Mouse (Mus musculus) liver, embryonic 16.5 days (tissue): ENCODE results near the gene Pias4. TPM values are rescaled to one million over a fixed set of nuclear protein-coding genes. Genes with fewer than 3 reads are reported as not detected.

Source experiments
- ATAC-seq: fragments of 200-750 bp; cut with Nextera tagmentation; 2 replicates; pipeline ENCODE4 v1.8.0; 2017; ENCODE audit warnings: low read depth, mild to moderate bottlenecking, moderate number of reproducible peaks, moderate library complexity
- H3K27ac ChIP-seq: fragments of 300-500 bp; sonication (generic); 2 replicates; pipeline ENCODE4 v1.5.1; 2014; ENCODE audit warnings: mild to moderate bottlenecking, low read length
- H3K27me3 ChIP-seq: fragments of 300-500 bp; sonication (generic); 2 replicates; pipeline ENCODE4 v1.6.1; 2014; ENCODE audit warnings: low read depth, low read length, mixed read lengths; ENCODE audit not compliant: control insufficient read depth, insufficient read depth
- H3K36me3 ChIP-seq: fragments of 300-500 bp; sonication (generic); 2 replicates; pipeline ENCODE4 v1.6.1; 2014; ENCODE audit warnings: mild to moderate bottlenecking; ENCODE audit not compliant: control insufficient read depth, insufficient read depth
- H3K4me1 ChIP-seq: fragments of 300-500 bp; sonication (generic); 2 replicates; pipeline ENCODE4 v1.6.1; 2014; ENCODE audit warnings: low read depth, low read length, mixed read lengths; ENCODE audit not compliant: control insufficient read depth
- H3K4me2 ChIP-seq: fragments of 300-500 bp; sonication (generic); 2 replicates; pipeline ENCODE4 v1.6.1; 2014; ENCODE audit warnings: low read depth, low read length, mixed read lengths
- H3K4me3 ChIP-seq: fragments of 300-500 bp; sonication (generic); 2 replicates; pipeline ENCODE4 v1.5.1; 2014; ENCODE audit warnings: low read depth, mild to moderate bottlenecking, low read length
- H3K9ac ChIP-seq: fragments of 300-500 bp; sonication (generic); 2 replicates; pipeline ENCODE4 v1.6.1; 2014; ENCODE audit warnings: low read depth, low read length
- H3K9me3 ChIP-seq: fragments of 300-500 bp; sonication (generic); replicated peaks from 2 replicates; pipeline ENCODE4 v1.6.1; 2016; ENCODE audit warnings: low read length; ENCODE audit not compliant: control insufficient read depth
- WGBS: fragments of 180-500 bp; shearing (Covaris S2); extraction: QIAGEN DNeasy Blood & Tissue Kit; methylation state at CpG from one replicate; pipeline ENCODE4 v1.1.7; 2014; ENCODE audit not compliant: insufficient replicate concordance; 5-methylcytosine and 5-hydroxymethylcytosine counted together
- polyA plus RNA-seq: library from polyadenylated mRNA; unstranded; fragments of >200 nt; fragmentation: Nextera tagmentation; extraction: Ambion mirVana; gene quantifications from 2 replicates; pipeline ENCODE4 v1.2.1, GENCODE M21; 2015

Gene Pias4
- polyA plus RNA-seq, 1 experiment from 2014 or later, result 22.1 TPM

GRCm38 (mm10) chr10:81192968-81193501, 25.3 kb upstream of the Pias4 start:
- 5% methylated on average over 19 of the region's 19 CpGs for WGBS
- H3K36me3 ChIP-seq, result peaks cover 6% of the 10 kb centered on the region

GRCm38 (mm10) chr10:81192270-81192967, 24.7 kb upstream of the Pias4 start:
- 1% methylated on average over 92 of the region's 93 CpGs for WGBS
- Histone ChIP-seq H3K4me1 (peaks cover 34% of the 10 kb centered on the region), H3K36me3 (peaks cover 6% of the 10 kb centered on the region), H3K9me3 (no peaks in the 10 kb centered on the region), H3K9ac (peak overlapping the region; percentile 73), H3K4me3 (peak overlapping the region; percentile 72), H3K4me2 (peak overlapping the region; percentile 91), H3K27me3 (peaks cover 46% of the 10 kb centered on the region), H3K27ac (peak overlapping the region; percentile 84)
- peak; percentile 86 for ATAC-seq

More at GRCm38 (mm10) chr10:81192968-81193501, 25.3 kb upstream of the Pias4 start:
- Histone ChIP-seq H3K9ac (peak overlapping the region; percentile 73), H3K27me3 (peaks cover 48% of the 10 kb centered on the region), H3K27ac (peak overlapping the region; percentile 84), H3K9me3 (no peaks in the 10 kb centered on the region), H3K4me3 (peak overlapping the region; percentile 72), H3K4me1 (peaks cover 34% of the 10 kb centered on the region), H3K4me2 (peak overlapping the region; percentile 91)
- ATAC-seq, result peak; percentile 2; the same call in 1 of the 2 replicates

GRCm38 (mm10) chr10:81191342-81191982, 23.7 kb upstream of the Pias4 start:
- H3K4me3 ChIP-seq, result no peak overlapping the region
- peaks cover 34% of the 10 kb centered on the region for H3K4me1 ChIP-seq
- no peak overlapping the region for H3K9ac ChIP-seq

GRCm38 (mm10) chr10:81190912-81191321, 23.2 kb upstream of the Pias4 start:
- H3K4me3 ChIP-seq, result no peak overlapping the region
- no peaks in the 10 kb centered on the region for H3K9me3 ChIP-seq
- no peak overlapping the region for H3K9ac ChIP-seq
- H3K4me1 ChIP-seq, result peaks cover 34% of the 10 kb centered on the region
- 24% methylated on average over 6 of the region's 6 CpGs for WGBS
- peaks cover 6% of the 10 kb centered on the region for H3K36me3 ChIP-seq
- ATAC-seq, result no peak
- H3K4me2 ChIP-seq, result no peak overlapping the region
- no peak overlapping the region for H3K27ac ChIP-seq
- peaks cover 32% of the 10 kb centered on the region for H3K27me3 ChIP-seq

More at GRCm38 (mm10) chr10:81191342-81191982, 23.7 kb upstream of the Pias4 start:
- no peak for ATAC-seq
- Histone ChIP-seq H3K9me3 (no peaks in the 10 kb centered on the region), H3K27ac (no peak overlapping the region), H3K36me3 (peaks cover 6% of the 10 kb centered on the region), H3K27me3 (peaks cover 37% of the 10 kb centered on the region), H3K4me2 (peak overlapping the region; percentile 91)
- 60% methylated on average over 18 of the region's 18 CpGs for WGBS

- peaks cover 6% of the 10 kb centered on the region for H3K36me3 ChIP-seq
- H3K9me3 ChIP-seq, result no peaks in the 10 kb centered on the region
- 66% methylated on average over 31 of the region's 31 CpGs for WGBS
- no peak overlapping the region for H3K9ac ChIP-seq
- H3K4me3 ChIP-seq, result no peak overlapping the region
- no peak for ATAC-seq
- H3K27me3 ChIP-seq, result peaks cover 26% of the 10 kb centered on the region
- H3K27ac ChIP-seq, result no peak overlapping the region; the same call in 1 of the 2 replicates
- H3K4me2 ChIP-seq, result no peak overlapping the region
- peaks cover 34% of the 10 kb centered on the region for H3K4me1 ChIP-seq
These were observed 22.7 kb upstream of the Pias4 start for GRCm38 (mm10) chr10:81190236-81190911.

- Histone ChIP-seq H3K27me3 (peaks cover 21% of the 10 kb centered on the region), H3K36me3 (peaks cover 6% of the 10 kb centered on the region), H3K4me2 (no peak overlapping the region), H3K9me3 (no peaks in the 10 kb centered on the region), H3K9ac (no peak overlapping the region), H3K4me3 (no peak overlapping the region), H3K4me1 (peaks cover 34% of the 10 kb centered on the region), H3K27ac (no peak overlapping the region)
- 81% methylated on average over 26 of the region's 26 CpGs for WGBS
- no peak for ATAC-seq
These were observed 22.1 kb upstream of the Pias4 start for GRCm38 (mm10) chr10:81189821-81190220.

GRCm38 (mm10) chr10:81187161-81187560, 19.4 kb upstream of the Pias4 start:
- Histone ChIP-seq H3K4me1 (peaks cover 24% of the 10 kb centered on the region), H3K27ac (no peak overlapping the region), H3K4me2 (no peak overlapping the region), H3K9ac (no peak overlapping the region), H3K4me3 (no peak overlapping the region), H3K27me3 (no peaks in the 10 kb centered on the region), H3K36me3 (peaks cover 10% of the 10 kb centered on the region), H3K9me3 (no peaks in the 10 kb centered on the region)
- no peak for ATAC-seq
- WGBS, result 82% methylated on average over 9 of the region's 9 CpGs

- H3K9me3 ChIP-seq, result no peaks in the 10 kb centered on the region
- no peak overlapping the region for H3K9ac ChIP-seq
- no peak overlapping the region for H3K4me3 ChIP-seq
- no peaks in the 10 kb centered on the region for H3K27me3 ChIP-seq
- peaks cover 11% of the 10 kb centered on the region for H3K4me1 ChIP-seq
- 59% methylated on average over 4 of the region's 4 CpGs for WGBS
- peaks cover 28% of the 10 kb centered on the region for H3K36me3 ChIP-seq
- no peak for ATAC-seq
- H3K4me2 ChIP-seq, result no peak overlapping the region
- H3K27ac ChIP-seq, result no peak overlapping the region
These were observed 17.0 kb upstream of the Pias4 start for GRCm38 (mm10) chr10:81184765-81185164.
